Mouse (Mus musculus): ENCODE results near the gene Smad3. TPM values are rescaled to one million over a fixed set of nuclear protein-coding genes. Genes with fewer than 3 reads are reported as not detected.

The Smad3 gene
- total RNA-seq, 2 experiments from 2014 or later: 14.0 to 14.5 TPM

- no peak for DNase-seq (ENCODE audit: low spot score)
- intact Hi-C loops (cut with DNase I): no loop called here
Measured at GRCm38 (mm10) chr9:63776735-63777134, 18.9 kb upstream of the Smad3 start.

GRCm38 (mm10) chr9:63774854-63775483, 17.2 kb upstream of the Smad3 start:
- intact Hi-C loops (cut with DNase I): no loop called here
- no peak for DNase-seq (ENCODE audit: low spot score)

- intact Hi-C loops (cut with DNase I): no loop called here
Measured at GRCm38 (mm10) chr9:63772452-63772851, 14.7 kb upstream of the Smad3 start.

GRCm38 (mm10) chr9:63771676-63772075, 13.9 kb upstream of the Smad3 start:
- DNase-seq (ENCODE audit: low spot score): no peak
- intact Hi-C loops (cut with DNase I): no loop called here

More at GRCm38 (mm10) chr9:63772452-63772851, 14.7 kb upstream of the Smad3 start:
- DNase-seq (ENCODE audit: low spot score): no peak

GRCm38 (mm10) chr9:63761367-63762094, 3.7 kb upstream of the Smad3 start:
- DNase-seq (ENCODE audit: low spot score): no peak
- intact Hi-C loops (cut with DNase I): no loop called here

DNA sequence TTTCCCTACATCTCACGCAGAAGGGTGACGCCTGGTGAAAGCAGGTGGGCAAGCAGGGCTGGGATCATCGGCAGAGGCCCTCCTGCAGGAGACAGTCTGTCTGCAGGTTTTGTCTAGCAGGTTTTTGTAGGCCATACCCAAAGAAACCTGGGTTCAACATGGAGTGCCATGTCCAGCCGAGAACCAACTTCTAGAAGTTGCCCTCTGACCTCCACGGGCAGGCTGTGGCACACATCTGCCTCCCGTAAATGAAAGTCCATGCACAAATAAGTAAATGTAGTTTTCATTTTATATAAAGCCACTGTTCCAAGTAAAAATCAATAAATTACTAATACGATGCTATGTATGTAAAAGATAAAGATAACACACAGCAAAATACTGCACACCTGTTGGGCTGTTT, 3.0 kb upstream of the Smad3 start:
- no peak for DNase-seq (ENCODE audit: low spot score)
- intact Hi-C loops (cut with DNase I): no loop called here

GRCm38 (mm10) chr9:63759973-63760722, 2.4 kb upstream of the Smad3 start:
- intact Hi-C loops (cut with DNase I): loop anchor here (5.0 kb wide), 2 partner anchors 82 to 108 kb away; no protein-coding TSS in a partner anchor
- no peak for DNase-seq (ENCODE audit: low spot score)

- intact Hi-C loops (cut with DNase I): loop anchor here (5.0 kb wide), 2 partner anchors 83 to 107 kb away; no protein-coding TSS in a partner anchor
- no peak for DNase-seq (ENCODE audit: low spot score)
Measured at GRCm38 (mm10) chr9:63758641-63759391, 1.0 kb upstream of the Smad3 start.

GRCm38 (mm10) chr9:63757462-63757772, 377 bp downstream of the Smad3 start:
- no peak for DNase-seq (ENCODE audit: low spot score)
- intact Hi-C loops (cut with DNase I): loop anchor here (5.0 kb wide), 2 partner anchors 85 to 105 kb away; no protein-coding TSS in a partner anchor

GRCm38 (mm10) chr9:63756581-63757461, 973 bp downstream of the Smad3 start:
- intact Hi-C loops (cut with DNase I): loop anchor here (5.0 kb wide), 2 partner anchors 85 to 105 kb away; no protein-coding TSS in a partner anchor
- no peak for DNase-seq (ENCODE audit: low spot score)

DNA sequence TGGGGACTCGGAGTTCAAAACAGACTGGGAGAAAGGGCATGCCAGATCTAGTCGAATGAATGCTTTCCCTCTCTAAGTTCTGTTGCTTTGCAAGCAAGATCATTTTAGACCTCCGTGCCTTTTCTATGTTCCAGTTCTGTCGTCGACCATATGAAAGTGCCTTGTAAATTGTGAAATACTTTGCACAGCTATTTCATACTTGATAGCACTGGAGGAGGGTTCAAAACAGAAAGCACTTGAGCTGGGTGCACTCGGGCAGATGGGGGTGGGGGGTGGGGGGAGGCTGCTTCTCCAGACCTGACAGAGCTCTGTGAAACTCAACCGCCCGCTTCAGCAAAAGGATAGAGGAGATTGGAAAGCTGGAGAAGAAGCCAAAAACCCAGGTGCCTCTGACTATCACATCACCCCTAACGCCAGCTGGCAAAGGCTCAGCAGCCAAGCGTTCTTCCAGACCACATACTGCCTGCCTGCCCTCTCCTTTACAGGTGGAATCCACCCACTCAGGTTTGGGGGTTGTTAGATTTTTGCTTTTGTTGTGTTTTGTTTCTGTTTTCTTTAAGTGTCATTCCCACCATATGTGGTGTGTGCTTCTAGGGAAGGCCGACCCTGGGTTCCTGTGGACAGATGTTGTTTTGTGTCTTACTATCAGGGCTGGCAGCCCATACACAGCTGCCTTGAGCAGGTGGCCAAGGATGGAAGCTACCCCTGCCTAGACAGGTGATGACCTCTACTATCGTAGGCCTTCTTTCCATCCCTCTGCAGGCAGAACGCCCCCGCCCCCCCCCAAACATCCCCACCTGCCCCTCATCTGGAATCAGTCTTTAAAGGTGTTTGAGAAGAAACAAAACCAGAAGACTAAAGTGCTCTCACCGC, 1.9 kb downstream of the Smad3 start:
- intact Hi-C loops (cut with DNase I): loop anchor here (2.0 to 5.0 kb wide), 3 partner anchors 39 to 104 kb away; no protein-coding TSS in a partner anchor

GRCm38 (mm10) chr9:63754556-63755510, 3.0 kb downstream of the Smad3 start:
- intact Hi-C loops (cut with DNase I): loop anchor here (2.0 to 5.0 kb wide), 3 partner anchors 38 to 103 kb away; no protein-coding TSS in a partner anchor
- no peak for DNase-seq (ENCODE audit: low spot score)

More for the DNA sequence above, 1.9 kb downstream of the Smad3 start:
- no peak for DNase-seq (ENCODE audit: low spot score)

- intact Hi-C loops (cut with DNase I): loop anchor here (2.0 kb wide), 1 partner anchor 37 kb away; no protein-coding TSS in a partner anchor
- DNase-seq (ENCODE audit: low spot score): no peak
Measured at GRCm38 (mm10) chr9:63754039-63754438, 3.8 kb downstream of the Smad3 start.

DNA sequence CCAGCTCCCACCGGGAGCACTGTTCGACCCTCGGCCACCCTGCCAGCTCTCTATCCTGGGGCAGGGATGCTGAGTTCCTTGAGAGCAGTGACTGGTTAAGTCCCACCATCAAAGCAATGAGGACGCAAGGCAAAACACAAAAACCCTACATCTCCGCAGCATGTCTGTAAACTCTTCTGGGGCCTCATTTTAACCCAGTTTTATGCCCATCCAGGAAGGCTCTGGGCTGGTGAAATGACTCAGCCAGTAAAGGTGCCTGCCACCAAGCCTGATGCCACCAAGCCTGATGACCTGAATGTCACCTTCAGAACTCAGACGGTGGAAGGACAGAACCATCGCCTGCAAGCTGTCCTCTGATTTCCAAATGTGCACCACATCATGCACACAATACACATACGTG, 4.4 kb downstream of the Smad3 start:
- intact Hi-C loops (cut with DNase I): no loop called here
- DNase-seq (ENCODE audit: low spot score): no peak

GRCm38 (mm10) chr9:63752576-63752975, 5.2 kb downstream of the Smad3 start:
- intact Hi-C loops (cut with DNase I): no loop called here

GRCm38 (mm10) chr9:63751325-63751724, 6.5 kb downstream of the Smad3 start:
- intact Hi-C loops (cut with DNase I): no loop called here
- no peak for DNase-seq (ENCODE audit: low spot score)

More at GRCm38 (mm10) chr9:63752576-63752975, 5.2 kb downstream of the Smad3 start:
- DNase-seq (ENCODE audit: low spot score): no peak
